Mouse (Mus musculus): Measurements from ENCODE around the gene Leap2. TPM values are rescaled to one million over a fixed set of nuclear protein-coding genes. Genes with fewer than 3 reads are reported as not detected.

Leap2 gene
- polyA plus RNA-seq, 1 experiment from 2014 or later, result 1,459 TPM

DNA sequence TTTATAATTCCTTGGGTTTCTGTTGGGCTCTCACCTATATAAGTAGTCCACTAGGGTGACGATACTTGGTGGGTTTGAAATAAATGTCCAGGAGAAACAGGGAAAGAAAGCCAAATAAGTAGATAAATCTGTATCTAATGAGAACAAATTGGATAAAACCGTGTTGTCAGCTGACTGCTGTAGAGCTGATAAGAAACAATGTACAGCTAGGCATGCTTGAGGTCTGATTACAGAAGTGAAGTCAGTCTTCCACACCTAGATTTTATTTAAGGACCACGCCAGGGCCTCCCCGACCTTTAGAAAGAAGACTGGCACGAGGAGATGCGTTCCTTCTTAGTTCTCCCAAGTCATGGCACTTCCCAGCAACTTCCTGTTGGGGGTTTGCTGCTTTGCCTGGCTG lies 10.1 kb upstream of the Leap2 start:
- ATAC-seq, result no peak
- no peak for TF ChIP-seq CTCF (IDR thresholded peaks at IDR 0.05; ENCODE audit: low read depth)
- 36% methylated on average over 6 of the region's 6 CpGs for WGBS

GRCm38 (mm10) chr11:53431347-53432056 lies 8.5 kb upstream of the Leap2 start:
- TF ChIP-seq CTCF (IDR thresholded peaks at IDR 0.05; ENCODE audit: low read depth), result no peak
- Histone ChIP-seq H3K4me2 (replicated peaks; ENCODE audit: low read depth) (peak overlapping the region; percentile 76), H3K27me3 (replicated peaks; ENCODE audit: control insufficient read depth, insufficient read depth, low read length) (no peaks in the 10 kb centered on the region), H3K36me3 (ENCODE audit: control insufficient read depth, insufficient read depth) (peaks cover 18% of the 10 kb centered on the region), H3K9ac (ENCODE audit: low read depth, low read length) (no peak overlapping the region; the same call in none of the 2 replicates), H3K27ac (ENCODE audit: low read depth, low read length) (peak overlapping the region; percentile 66), H3K4me3 (ENCODE audit: low read depth, low read length) (peak overlapping the region; percentile 67), H3K9me3 (ENCODE audit: control insufficient read depth) (no peaks in the 10 kb centered on the region), H3K4me1 (replicated peaks; ENCODE audit: control insufficient read depth, insufficient read depth, low read length) (peaks cover 5% of the 10 kb centered on the region; the same call in 1 of the 2 replicates)
- WGBS, result 7% methylated on average over 9 of the region's 9 CpGs
- ATAC-seq, result peak; percentile 7

More for the DNA sequence above, 10.1 kb upstream of the Leap2 start:
- Histone ChIP-seq H3K27me3 (replicated peaks; ENCODE audit: control insufficient read depth, insufficient read depth, low read length) (no peaks in the 10 kb centered on the region), H3K4me2 (replicated peaks; ENCODE audit: low read depth) (no peak overlapping the region), H3K9me3 (ENCODE audit: control insufficient read depth) (no peaks in the 10 kb centered on the region), H3K4me3 (ENCODE audit: low read depth, low read length) (no peak overlapping the region), H3K9ac (ENCODE audit: low read depth, low read length) (no peak overlapping the region), H3K4me1 (replicated peaks; ENCODE audit: control insufficient read depth, insufficient read depth, low read length) (peaks cover 5% of the 10 kb centered on the region; the same call in 1 of the 2 replicates), H3K27ac (ENCODE audit: low read depth, low read length) (no peak overlapping the region), H3K36me3 (ENCODE audit: control insufficient read depth, insufficient read depth) (peaks cover 10% of the 10 kb centered on the region)

- peak; percentile 12; the same call in 1 of the 2 replicates for TF ChIP-seq CTCF (IDR thresholded peaks at IDR 0.05; ENCODE audit: low read depth)
- no peaks in the 10 kb centered on the region for H3K9me3 ChIP-seq (ENCODE audit: control insufficient read depth)
- peaks cover 5% of the 10 kb centered on the region; the same call in 1 of the 2 replicates for H3K4me1 ChIP-seq (replicated peaks; ENCODE audit: control insufficient read depth, insufficient read depth, low read length)
- peaks cover 18% of the 10 kb centered on the region for H3K36me3 ChIP-seq (ENCODE audit: control insufficient read depth, insufficient read depth)
- peak within 1 kb of the TSS; percentile 79 for H3K9ac ChIP-seq (ENCODE audit: low read depth, low read length)
- WGBS, result under 1% methylated on average over 44 of the region's 44 CpGs
- peak; percentile 92 for ATAC-seq
- no peaks in the 10 kb centered on the region for H3K27me3 ChIP-seq (replicated peaks; ENCODE audit: control insufficient read depth, insufficient read depth, low read length)
- peak within 1 kb of the TSS; percentile 67 for H3K4me3 ChIP-seq (ENCODE audit: low read depth, low read length)
- H3K27ac ChIP-seq (ENCODE audit: low read depth, low read length), result peak within 1 kb of the TSS; percentile 95
- peak within 1 kb of the TSS; percentile 76 for H3K4me2 ChIP-seq (replicated peaks; ENCODE audit: low read depth)
These were observed 7.8 kb upstream of the Leap2 start, which contains the start of the genes Uqcrq and Gdf9 for GRCm38 (mm10) chr11:53430670-53431346. TSS of gene Uqcrq (minus strand) at chr11:53430831. TSS of gene Gdf9 (plus strand) at chr11:53431023.

GRCm38 (mm10) chr11:53430300-53430669 lies 7.3 kb upstream of the Leap2 start:
- peak overlapping the region; percentile 95 for H3K27ac ChIP-seq (ENCODE audit: low read depth, low read length)
- ATAC-seq, result peak; percentile 53
- H3K4me2 ChIP-seq (replicated peaks; ENCODE audit: low read depth), result peak overlapping the region; percentile 76
- H3K9me3 ChIP-seq (ENCODE audit: control insufficient read depth), result no peaks in the 10 kb centered on the region
- H3K36me3 ChIP-seq (ENCODE audit: control insufficient read depth, insufficient read depth), result peaks cover 18% of the 10 kb centered on the region
- H3K9ac ChIP-seq (ENCODE audit: low read depth, low read length), result peak overlapping the region; percentile 79
- peaks cover 8% of the 10 kb centered on the region; the same call in 1 of the 2 replicates for H3K4me1 ChIP-seq (replicated peaks; ENCODE audit: control insufficient read depth, insufficient read depth, low read length)
- WGBS, result under 1% methylated on average over 34 of the region's 34 CpGs
- H3K4me3 ChIP-seq (ENCODE audit: low read depth, low read length), result peak overlapping the region; percentile 67
- H3K27me3 ChIP-seq (replicated peaks; ENCODE audit: control insufficient read depth, insufficient read depth, low read length), result no peaks in the 10 kb centered on the region
- no peak for TF ChIP-seq CTCF (IDR thresholded peaks at IDR 0.05; ENCODE audit: low read depth)

DNA sequence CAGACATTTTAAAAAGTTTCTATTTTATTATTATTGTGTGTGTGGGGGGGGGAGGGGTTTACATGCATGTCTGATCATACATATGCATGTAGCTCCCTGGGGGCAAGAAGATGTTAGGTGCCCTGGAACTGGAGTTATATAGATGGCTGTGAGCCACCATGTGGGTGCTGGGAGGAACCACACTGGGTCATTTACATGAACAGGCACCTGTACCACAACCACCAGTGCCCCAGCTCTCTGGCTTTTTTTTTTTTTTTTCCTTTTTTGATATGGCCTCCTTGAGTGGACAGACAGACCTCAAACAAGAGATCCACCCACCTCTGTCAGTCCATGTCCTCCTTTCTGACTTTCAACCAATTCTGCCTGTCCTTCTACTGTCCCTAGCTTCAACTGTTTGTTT lies 6.2 kb upstream of the Leap2 start:
- peaks cover 18% of the 10 kb centered on the region for H3K36me3 ChIP-seq (ENCODE audit: control insufficient read depth, insufficient read depth)
- H3K4me1 ChIP-seq (replicated peaks; ENCODE audit: control insufficient read depth, insufficient read depth, low read length), result peaks cover 9% of the 10 kb centered on the region; the same call in 1 of the 2 replicates
- H3K27ac ChIP-seq (ENCODE audit: low read depth, low read length), result peak overlapping the region; percentile 95
- H3K27me3 ChIP-seq (replicated peaks; ENCODE audit: control insufficient read depth, insufficient read depth, low read length), result no peaks in the 10 kb centered on the region
- peak overlapping the region; percentile 79; the same call in 1 of the 2 replicates for H3K9ac ChIP-seq (ENCODE audit: low read depth, low read length)
- no peak; the same call in 1 of the 2 replicates for TF ChIP-seq CTCF (IDR thresholded peaks at IDR 0.05; ENCODE audit: low read depth)
- no peak overlapping the region for H3K4me3 ChIP-seq (ENCODE audit: low read depth, low read length)
- ATAC-seq, result no peak
- peak overlapping the region; percentile 76 for H3K4me2 ChIP-seq (replicated peaks; ENCODE audit: low read depth)
- no peaks in the 10 kb centered on the region for H3K9me3 ChIP-seq (ENCODE audit: control insufficient read depth)

DNA sequence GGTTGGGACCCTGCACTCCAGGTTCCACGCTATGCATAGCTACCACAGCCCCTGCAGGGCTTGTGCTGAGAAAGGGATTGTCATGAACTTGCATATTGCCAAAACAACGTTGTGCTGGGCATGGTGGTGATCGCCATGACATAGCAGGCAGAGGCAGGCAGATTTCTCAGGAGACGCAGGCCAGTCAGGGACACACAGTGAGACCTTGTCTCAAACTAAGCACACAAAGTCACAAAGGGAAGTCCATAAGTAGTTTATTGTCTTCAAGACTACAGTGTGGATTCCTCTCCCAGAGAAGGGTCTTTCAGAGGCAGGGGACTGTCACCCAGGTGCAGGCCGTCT lies 5.7 kb upstream of the Leap2 start:
- no peaks in the 10 kb centered on the region for H3K27me3 ChIP-seq (replicated peaks; ENCODE audit: control insufficient read depth, insufficient read depth, low read length)
- peak overlapping the region; percentile 95 for H3K27ac ChIP-seq (ENCODE audit: low read depth, low read length)
- no peak for TF ChIP-seq CTCF (IDR thresholded peaks at IDR 0.05; ENCODE audit: low read depth)
- H3K4me3 ChIP-seq (ENCODE audit: low read depth, low read length), result no peak overlapping the region
- peaks cover 9% of the 10 kb centered on the region; the same call in 1 of the 2 replicates for H3K4me1 ChIP-seq (replicated peaks; ENCODE audit: control insufficient read depth, insufficient read depth, low read length)
- no peak overlapping the region for H3K4me2 ChIP-seq (replicated peaks; ENCODE audit: low read depth)
- H3K9ac ChIP-seq (ENCODE audit: low read depth, low read length), result no peak overlapping the region
- ATAC-seq, result no peak
- WGBS, result 90% methylated on average over 5 of the region's 5 CpGs
- H3K36me3 ChIP-seq (ENCODE audit: control insufficient read depth, insufficient read depth), result peaks cover 18% of the 10 kb centered on the region
- no peaks in the 10 kb centered on the region for H3K9me3 ChIP-seq (ENCODE audit: control insufficient read depth)
